Mouse (Mus musculus): Measurements from ENCODE around the gene Ppm1h.

DNA sequence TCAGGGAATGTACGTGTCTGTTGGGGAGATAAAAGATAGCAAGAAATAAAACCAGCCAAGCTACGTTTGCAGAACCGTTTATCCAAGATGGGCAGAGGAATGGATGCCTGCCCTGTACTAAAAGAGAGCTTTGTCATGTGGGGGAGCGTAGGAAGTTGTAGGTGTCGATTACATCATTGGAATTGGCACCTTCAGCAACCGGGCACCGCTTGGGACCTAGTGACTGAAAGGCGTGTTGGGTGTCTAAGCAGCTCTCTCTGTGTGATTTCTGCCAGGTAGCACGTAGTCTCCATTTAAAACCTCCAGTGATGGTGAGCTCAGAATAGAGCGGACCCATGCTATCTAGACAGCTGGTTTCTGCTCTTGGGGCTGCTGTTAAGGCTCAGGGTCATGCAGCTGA lies 60.0 kb downstream of the Ppm1h start:
- TF ChIP-seq CTCF (IDR thresholded peaks at IDR 0.05; ENCODE audit: borderline replicate concordance, extremely low read depth, insufficient read depth, insufficient read length) (no peak), POLR2A (IDR thresholded peaks at IDR 0.05; ENCODE audit: borderline replicate concordance, extremely low read depth, insufficient read depth, insufficient read length, poor library complexity, severe bottlenecking) (no peak)

Data from brain, embryonic 14.5 days (tissue).